Mouse (Mus musculus) forebrain, embryonic 11.5 days (tissue): ENCODE measurements around the gene Tenm2. TPM values are rescaled to one million over a fixed set of nuclear protein-coding genes. Genes with fewer than 3 reads are reported as not detected.

Source experiments
- ATAC-seq: fragments of 200-750 bp; cut with Nextera tagmentation; replicated peaks from 2 replicates; pipeline ENCODE4 v1.8.0; 2017; ENCODE audit warnings: moderate TSS enrichment; ENCODE audit not compliant: low FRiP score
- DNase-seq: peaks from one replicate; pipeline ENCODE4 v3.0.0-alpha.2; 2017; ENCODE audit warnings: low spot score
- H3K27ac ChIP-seq: fragments of 300-500 bp; sonication (generic); 2 replicates; pipeline ENCODE4 v1.5.1; 2014; ENCODE audit warnings: low read depth, low read length
- H3K27me3 ChIP-seq: fragments of 300-500 bp; sonication (generic); 2 replicates; pipeline ENCODE4 v1.6.1; 2014; ENCODE audit warnings: mild to moderate bottlenecking, low read length, mixed read lengths; ENCODE audit not compliant: control insufficient read depth, insufficient read depth
- H3K36me3 ChIP-seq: fragments of 300-500 bp; sonication (generic); 2 replicates; pipeline ENCODE4 v1.6.1; 2014; ENCODE audit warnings: mild to moderate bottlenecking, low read length, moderate library complexity, mixed read lengths; ENCODE audit not compliant: control insufficient read depth, insufficient read depth
- H3K4me1 ChIP-seq: fragments of 300-500 bp; sonication (generic); replicated peaks from 2 replicates; pipeline ENCODE4 v1.6.1; 2014; ENCODE audit warnings: low read length, mixed read lengths; ENCODE audit not compliant: control insufficient read depth, insufficient read depth
- H3K4me2 ChIP-seq: fragments of 300-500 bp; sonication (generic); 2 replicates; pipeline ENCODE4 v1.6.1; 2014; ENCODE audit warnings: low read depth, mild to moderate bottlenecking, low read length, moderate library complexity, mixed read lengths; ENCODE audit not compliant: severe bottlenecking
- H3K4me3 ChIP-seq: fragments of 300-500 bp; sonication (generic); 2 replicates; pipeline ENCODE4 v1.5.1; 2014; ENCODE audit warnings: low read depth, low read length
- H3K9ac ChIP-seq: fragments of 300-500 bp; sonication (generic); 2 replicates; pipeline ENCODE4 v1.6.1; 2014; ENCODE audit warnings: low read length
- H3K9me3 ChIP-seq: fragments of 300-500 bp; sonication (generic); 2 replicates; pipeline ENCODE4 v1.6.1; 2016; ENCODE audit warnings: low read length, mixed read lengths; ENCODE audit not compliant: control insufficient read depth
- WGBS: fragments of 180-500 bp; shearing (Covaris S2); extraction: QIAGEN DNeasy Blood & Tissue Kit; methylation state at CpG from one replicate; pipeline ENCODE4 v1.1.7; 2014; 5-methylcytosine and 5-hydroxymethylcytosine counted together
- polyA plus RNA-seq: library from polyadenylated mRNA; unstranded; fragments of >200 nt; fragmentation: Nextera tagmentation; extraction: Ambion mirVana; gene quantifications from 2 replicates; pipeline ENCODE4 v1.2.1, GENCODE M21; 2014

Tenm2 gene
- polyA plus RNA-seq, 1 experiment from 2014 or later: 3.8 TPM

- no peaks in the 10 kb centered on the region for H3K27me3 ChIP-seq
- no peaks in the 10 kb centered on the region for H3K4me1 ChIP-seq
- H3K9ac ChIP-seq: no peak overlapping the region
- ATAC-seq: no peak
- no peak overlapping the region for H3K4me3 ChIP-seq
- H3K9me3 ChIP-seq: no peaks in the 10 kb centered on the region
- 83% methylated on average over 9 of the region's 9 CpGs for WGBS
- H3K27ac ChIP-seq: no peak overlapping the region
- DNase-seq: no peak
- no peaks in the 10 kb centered on the region for H3K36me3 ChIP-seq
- H3K4me2 ChIP-seq: no peak overlapping the region
Measured at GRCm38 (mm10) chr11:36452436-36452835, 783.3 kb downstream of the Tenm2 start.

DNA sequence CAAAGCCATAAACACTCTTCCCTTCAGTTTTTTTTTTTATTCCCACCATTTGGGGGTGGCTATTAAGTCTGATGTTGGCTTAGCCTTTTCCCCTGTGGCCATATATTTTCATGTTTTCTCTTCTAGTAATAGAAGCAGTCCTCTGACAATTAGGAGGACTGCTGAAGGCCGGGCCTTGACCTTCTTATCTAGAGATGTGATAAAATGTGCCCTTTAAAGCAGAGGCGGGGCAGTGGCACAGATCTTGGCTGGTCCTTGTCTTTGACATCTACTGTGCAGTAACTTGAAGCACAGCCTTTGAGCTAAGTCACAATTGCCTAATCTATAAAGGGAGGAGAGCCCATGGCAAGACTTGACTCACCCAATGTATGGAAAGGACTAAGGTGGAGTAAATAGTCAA, 789.4 kb downstream of the Tenm2 start:
- DNase-seq (no peak), ATAC-seq (no peak)
- WGBS: 92% methylated on average over 2 of the region's 2 CpGs
- Histone ChIP-seq H3K36me3 (no peaks in the 10 kb centered on the region), H3K9ac (no peak overlapping the region), H3K9me3 (no peaks in the 10 kb centered on the region), H3K4me2 (no peak overlapping the region), H3K27me3 (no peaks in the 10 kb centered on the region), H3K4me1 (0 out of 2 replicates have a peak, but pooled peaks cover 5% of the 10 kb centered on the region), H3K4me3 (no peak overlapping the region), H3K27ac (no peak overlapping the region)

GRCm38 (mm10) chr11:36443821-36444220, 791.9 kb downstream of the Tenm2 start:
- Histone ChIP-seq H3K4me2 (no peak overlapping the region), H3K27me3 (no peaks in the 10 kb centered on the region; the same call in 1 of the 2 replicates), H3K36me3 (no peaks in the 10 kb centered on the region), H3K4me3 (no peak overlapping the region), H3K4me1 (0 out of 2 replicates have a peak, but pooled peaks cover 5% of the 10 kb centered on the region), H3K27ac (no peak overlapping the region), H3K9ac (no peak overlapping the region), H3K9me3 (no peaks in the 10 kb centered on the region)
- 93% methylated on average over 7 of the region's 7 CpGs for WGBS
- ATAC-seq: no peak
- DNase-seq: no peak

DNA sequence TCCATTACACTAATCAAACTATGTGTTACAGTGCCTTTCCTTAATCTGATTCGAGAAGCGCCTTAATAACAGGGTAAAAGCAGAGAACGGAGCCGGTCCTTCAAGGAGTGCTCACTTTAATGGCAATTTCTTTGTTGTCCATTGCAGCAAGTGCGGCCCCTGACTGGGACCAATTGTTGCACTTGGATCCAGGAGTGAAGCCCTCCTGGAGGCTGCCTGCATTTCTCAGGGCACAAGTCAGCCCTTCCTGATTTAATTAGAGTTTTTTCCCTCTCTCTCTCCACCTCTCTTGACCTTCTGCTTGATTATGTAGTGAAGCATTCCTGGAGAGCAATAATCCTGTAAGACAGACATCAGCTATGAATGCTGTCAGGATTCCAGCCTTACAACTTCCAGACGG, 794.0 kb downstream of the Tenm2 start:
- no peaks in the 10 kb centered on the region for H3K36me3 ChIP-seq
- no peaks in the 10 kb centered on the region for H3K9me3 ChIP-seq
- no peak overlapping the region for H3K4me2 ChIP-seq
- H3K4me3 ChIP-seq: no peak overlapping the region
- no peaks in the 10 kb centered on the region; the same call in 1 of the 2 replicates for H3K27me3 ChIP-seq
- H3K27ac ChIP-seq: no peak overlapping the region
- H3K4me1 ChIP-seq: 0 out of 2 replicates have a peak, but pooled peaks cover 5% of the 10 kb centered on the region
- DNase-seq: peak; percentile 50
- no peak for ATAC-seq
- WGBS: 4% methylated on average over 6 of the region's 6 CpGs
- no peak overlapping the region for H3K9ac ChIP-seq

GRCm38 (mm10) chr11:36436251-36436650, 799.5 kb downstream of the Tenm2 start:
- 56% methylated on average over 8 of the region's 8 CpGs for WGBS
- H3K4me2 ChIP-seq: no peak overlapping the region
- no peaks in the 10 kb centered on the region for H3K4me1 ChIP-seq
- H3K27ac ChIP-seq: no peak overlapping the region
- ATAC-seq: no peak
- H3K27me3 ChIP-seq: no peaks in the 10 kb centered on the region; the same call in 1 of the 2 replicates
- H3K36me3 ChIP-seq: no peaks in the 10 kb centered on the region
- H3K4me3 ChIP-seq: no peak overlapping the region
- H3K9me3 ChIP-seq: no peaks in the 10 kb centered on the region
- no peak overlapping the region for H3K9ac ChIP-seq
- DNase-seq: no peak

DNA sequence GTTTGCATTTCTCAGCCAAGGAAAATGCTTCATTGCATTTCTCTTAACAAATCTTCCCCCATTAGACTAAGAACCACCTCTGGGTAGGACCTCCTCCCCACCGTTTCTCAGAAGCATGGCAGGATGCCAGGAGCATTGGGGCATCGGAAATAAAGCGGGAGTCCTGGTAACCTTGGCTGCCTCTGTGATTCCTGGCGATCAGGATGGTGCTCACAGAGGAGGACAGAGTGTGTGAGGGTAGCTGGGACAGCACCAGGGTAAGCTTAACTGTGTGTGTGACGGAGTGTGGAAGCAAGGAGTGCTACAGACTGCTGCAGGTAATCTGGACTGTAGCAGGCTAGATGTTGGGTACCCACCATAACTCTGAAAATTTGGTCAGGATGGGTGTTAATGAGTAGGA, 806.8 kb downstream of the Tenm2 start:
- ATAC-seq (no peak), DNase-seq (no peak)
- Histone ChIP-seq H3K27me3 (no peaks in the 10 kb centered on the region; the same call in 1 of the 2 replicates), H3K36me3 (no peaks in the 10 kb centered on the region), H3K9me3 (no peaks in the 10 kb centered on the region), H3K4me2 (no peak overlapping the region), H3K9ac (no peak overlapping the region), H3K27ac (no peak overlapping the region), H3K4me1 (no peaks in the 10 kb centered on the region), H3K4me3 (no peak overlapping the region)
- 83% methylated on average over 5 of the region's 5 CpGs for WGBS

GRCm38 (mm10) chr11:36424959-36425358, 810.8 kb downstream of the Tenm2 start:
- no peaks in the 10 kb centered on the region for H3K36me3 ChIP-seq
- no peaks in the 10 kb centered on the region for H3K9me3 ChIP-seq
- no peak overlapping the region for H3K4me3 ChIP-seq
- H3K4me2 ChIP-seq: no peak overlapping the region
- H3K27ac ChIP-seq: no peak overlapping the region
- DNase-seq (no peak), ATAC-seq (no peak)
- no peaks in the 10 kb centered on the region; the same call in 1 of the 2 replicates for H3K27me3 ChIP-seq
- H3K4me1 ChIP-seq: no peaks in the 10 kb centered on the region
- no peak overlapping the region for H3K9ac ChIP-seq
- 61% methylated on average over 3 of the region's 3 CpGs for WGBS

GRCm38 (mm10) chr11:36420047-36420446, 815.7 kb downstream of the Tenm2 start:
- 79% methylated on average over 7 of the region's 7 CpGs for WGBS

GRCm38 (mm10) chr11:36415244-36415643, 820.5 kb downstream of the Tenm2 start:
- Histone ChIP-seq H3K4me3 (no peak overlapping the region), H3K27me3 (no peaks in the 10 kb centered on the region), H3K9me3 (no peaks in the 10 kb centered on the region), H3K36me3 (no peaks in the 10 kb centered on the region), H3K9ac (no peak overlapping the region), H3K4me1 (no peaks in the 10 kb centered on the region), H3K4me2 (no peak overlapping the region), H3K27ac (no peak overlapping the region)
- DNase-seq (no peak), ATAC-seq (no peak)
- WGBS: 89% methylated on average over 7 of the region's 7 CpGs

More at GRCm38 (mm10) chr11:36420047-36420446, 815.7 kb downstream of the Tenm2 start:
- ATAC-seq: no peak
- no peak overlapping the region for H3K9ac ChIP-seq
- no peaks in the 10 kb centered on the region for H3K27me3 ChIP-seq
- DNase-seq: no peak
- H3K36me3 ChIP-seq: no peaks in the 10 kb centered on the region
- no peaks in the 10 kb centered on the region for H3K9me3 ChIP-seq
- H3K27ac ChIP-seq: no peak overlapping the region
- no peak overlapping the region for H3K4me2 ChIP-seq
- H3K4me3 ChIP-seq: no peak overlapping the region
- no peaks in the 10 kb centered on the region for H3K4me1 ChIP-seq
